Mouse (Mus musculus) lung, postnatal 4 days (tissue): ENCODE results near the gene 1700001P01Rik.
"Not testable (repeated sequence)": the region's sequence is repeated elsewhere in the genome, so short reads cannot be mapped to it uniquely, and the experiment has no call there.

Experiments
- DNase-seq, 2 experiments: peaks; one replicate each; pipeline ENCODE4 v3.0.0; 2021

The 1700001P01Rik gene

DNA sequence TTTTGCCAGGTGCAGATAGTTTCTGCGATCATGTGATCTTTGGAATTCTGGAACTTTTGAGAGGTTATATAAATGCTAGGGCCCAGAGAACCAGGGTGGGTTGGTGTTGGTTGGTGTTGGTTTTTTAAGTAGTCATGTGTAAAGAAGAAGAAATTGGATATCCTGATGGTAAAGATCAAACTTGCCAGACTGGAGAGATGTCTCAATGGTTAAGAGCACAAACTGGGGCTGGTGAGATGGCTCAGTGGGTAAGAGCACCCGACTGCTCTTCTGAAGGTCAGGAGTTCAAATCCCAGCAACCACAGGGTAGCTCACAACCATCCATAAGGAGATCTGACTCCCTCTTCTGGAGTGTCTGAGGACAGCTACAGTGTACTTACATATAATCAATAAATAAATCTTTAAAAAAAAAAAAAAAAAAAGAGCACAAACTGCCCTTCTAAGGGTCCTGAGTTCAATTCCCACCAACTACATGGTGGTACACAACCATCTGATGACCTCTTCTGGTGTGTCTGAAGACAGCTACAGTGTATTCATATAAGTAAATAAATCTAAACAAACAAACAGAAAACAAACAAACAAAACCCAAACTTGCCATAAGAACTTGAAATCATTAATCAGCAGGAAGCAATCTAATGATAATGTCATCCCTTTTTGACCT is 15.2 kb upstream of the 1700001P01Rik start:
- DNase-seq: not testable (repeated sequence)

DNA sequence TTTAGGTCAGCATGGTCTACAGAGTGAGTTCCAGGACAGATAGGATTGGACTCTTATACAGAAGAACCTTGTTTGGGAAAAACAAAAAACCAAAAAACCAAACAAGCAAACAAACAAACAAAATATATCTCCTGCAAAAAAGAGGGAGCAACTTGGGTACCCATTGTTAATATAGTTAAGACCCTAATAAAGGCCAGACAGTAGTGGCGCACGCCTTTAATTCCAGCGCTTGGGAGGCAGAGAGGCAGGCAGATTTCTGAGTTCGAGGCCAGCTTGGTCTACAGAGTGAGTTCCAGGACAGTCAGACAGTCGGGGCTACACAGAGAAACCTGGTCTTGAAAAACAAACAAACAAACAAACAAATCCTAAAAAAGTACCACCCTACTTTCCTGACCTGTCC is 14.0 kb upstream of the 1700001P01Rik start:
- DNase-seq: no peak

DNA sequence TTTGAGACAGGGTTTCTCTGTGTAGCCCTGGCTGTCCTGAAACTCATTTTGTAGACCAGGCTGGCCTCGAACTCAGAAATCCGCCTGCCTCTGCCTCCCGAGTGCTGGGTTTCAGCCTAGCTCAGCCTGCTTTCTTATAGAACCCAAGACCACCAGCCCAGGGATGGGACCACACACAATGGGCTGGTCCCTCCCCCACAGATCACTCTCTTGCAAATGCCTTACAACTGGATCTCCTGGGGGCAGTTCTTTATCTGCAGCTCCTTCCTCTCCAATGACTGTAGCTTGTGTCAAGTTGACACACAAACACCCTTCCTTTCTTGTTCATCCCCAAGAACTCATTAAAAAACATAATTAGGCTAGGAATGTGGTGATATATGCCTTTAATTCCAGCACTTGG is 12.2 kb upstream of the 1700001P01Rik start:
- DNase-seq: no peak

DNA sequence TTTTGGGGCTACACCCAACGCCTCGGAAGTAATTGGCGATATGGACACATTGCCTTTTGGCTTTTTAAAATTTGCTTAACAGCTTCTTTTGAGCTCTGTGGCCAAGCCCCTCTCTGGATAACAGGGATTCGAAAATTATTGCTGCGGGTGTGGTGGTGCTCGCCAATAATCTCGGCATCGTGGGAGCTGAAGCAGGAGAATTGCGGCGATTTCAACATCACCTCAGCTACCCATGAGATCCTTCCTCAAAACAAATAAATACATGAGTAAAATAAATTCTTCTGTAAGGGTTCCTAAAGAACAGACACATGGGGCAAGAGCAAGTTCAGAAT is 6.8 kb upstream of the 1700001P01Rik start:
- DNase-seq: no peak

DNA sequence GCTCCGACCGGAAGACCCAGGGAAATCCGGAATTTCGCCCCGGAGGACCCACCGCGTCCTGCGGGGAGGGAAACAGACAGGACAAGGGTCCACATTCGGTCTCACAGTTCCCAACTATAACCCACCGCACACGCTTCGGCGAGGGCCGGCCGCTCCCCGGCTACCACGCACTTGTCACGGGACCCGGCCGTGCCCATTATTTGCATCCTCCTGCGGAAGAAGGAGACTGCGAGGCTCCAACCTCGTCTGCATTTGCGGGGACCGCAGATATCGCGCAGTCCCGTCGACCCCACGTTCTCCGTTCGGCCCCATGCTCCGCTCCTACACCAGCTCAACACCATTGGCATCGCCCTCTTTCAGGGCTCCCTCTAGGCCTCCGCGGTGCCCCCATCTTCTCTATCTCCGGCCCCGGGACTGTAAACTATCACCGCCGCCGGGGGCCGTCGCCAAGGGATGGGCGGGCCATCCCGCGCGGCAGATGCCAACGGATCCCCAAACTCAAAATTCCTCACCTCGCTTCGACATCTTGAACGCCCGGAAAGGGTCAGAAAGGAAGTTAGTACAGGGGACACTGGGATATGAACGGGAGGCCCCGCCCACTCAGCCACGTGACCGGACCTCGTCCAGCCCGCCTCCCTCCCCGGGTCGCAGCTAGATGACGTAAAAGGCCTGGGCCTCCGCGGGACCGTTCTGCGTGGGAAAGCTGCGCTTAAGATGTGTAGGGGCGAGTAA is 6.3 kb upstream of the 1700001P01Rik start, which contains the start of gene Rpl23:
Rpl23 (minus strand) TSS at position 606 of the 732 bp plus-strand sequence.
- DNase-seq: peak; percentile 99

DNA sequence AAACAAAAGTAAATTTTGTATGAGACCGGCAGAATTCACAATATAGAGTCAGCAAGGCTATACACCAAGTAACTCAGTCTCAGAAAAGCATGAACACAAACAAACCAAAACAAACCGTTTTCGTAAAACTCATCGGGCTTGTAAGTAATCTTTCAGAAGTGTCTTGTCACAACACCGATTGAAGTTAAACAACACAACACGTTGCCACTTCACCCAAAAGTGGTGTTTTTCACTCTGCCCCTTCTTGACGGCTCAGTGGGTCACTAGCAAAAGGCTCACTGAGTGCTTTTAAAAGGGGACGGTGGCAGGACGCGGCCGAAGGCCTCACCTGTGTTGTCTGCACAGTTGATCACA is 5.7 kb upstream of the 1700001P01Rik start:
- DNase-seq: no peak

DNA sequence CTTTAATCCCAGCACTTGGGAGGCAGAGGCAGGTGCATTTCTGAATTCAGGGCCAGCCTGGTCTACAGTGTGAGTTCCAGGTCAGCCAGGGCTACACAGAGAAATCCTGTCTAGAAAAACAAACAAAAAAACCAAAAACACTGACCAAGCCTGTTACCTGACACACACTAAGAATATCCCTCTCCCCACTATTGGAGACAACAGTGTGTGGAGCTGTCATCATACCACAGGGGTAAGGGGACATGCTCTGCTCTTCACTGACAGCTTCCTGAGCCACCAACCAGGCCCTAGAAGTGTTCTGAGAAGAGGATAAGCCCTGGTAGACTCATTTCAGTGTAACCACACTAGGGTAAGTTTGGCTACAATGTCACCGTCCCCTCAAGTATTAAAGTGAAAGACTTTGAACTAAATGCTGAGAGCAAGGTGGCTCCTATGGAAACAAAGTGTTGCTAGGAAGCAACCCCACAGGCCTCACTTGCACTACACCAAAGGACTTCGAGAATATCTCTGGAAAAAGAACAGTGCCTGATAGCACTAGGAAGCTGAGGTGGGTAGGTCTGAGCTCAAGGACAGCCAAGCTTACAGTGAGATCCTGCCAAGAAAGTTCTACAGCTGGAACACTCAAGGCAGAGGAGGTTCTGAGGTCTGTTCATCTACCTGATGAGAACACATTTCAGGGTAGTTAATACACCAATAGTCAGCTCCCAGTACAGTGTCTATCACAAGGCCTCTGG is 4.4 kb upstream of the 1700001P01Rik start:
- no peak for DNase-seq

DNA sequence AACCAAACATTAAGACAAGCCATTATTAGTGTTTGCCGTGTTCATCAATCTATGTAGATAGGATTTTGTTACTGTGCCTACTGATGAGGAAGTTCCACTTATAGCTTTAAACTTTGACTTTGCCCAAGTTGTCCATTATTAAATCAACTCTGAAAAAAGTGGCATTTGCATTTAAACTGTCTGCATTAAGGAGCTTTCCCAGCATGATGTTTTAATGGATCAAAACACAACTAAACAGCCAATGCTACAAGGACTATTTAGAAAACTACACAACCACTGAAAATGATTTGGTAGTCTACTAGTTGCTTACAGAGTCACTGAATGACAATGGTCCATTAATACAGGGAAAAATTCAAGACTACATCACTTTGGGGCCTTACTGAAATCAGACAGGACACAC is 3.2 kb upstream of the 1700001P01Rik start:
- DNase-seq: no peak

DNA sequence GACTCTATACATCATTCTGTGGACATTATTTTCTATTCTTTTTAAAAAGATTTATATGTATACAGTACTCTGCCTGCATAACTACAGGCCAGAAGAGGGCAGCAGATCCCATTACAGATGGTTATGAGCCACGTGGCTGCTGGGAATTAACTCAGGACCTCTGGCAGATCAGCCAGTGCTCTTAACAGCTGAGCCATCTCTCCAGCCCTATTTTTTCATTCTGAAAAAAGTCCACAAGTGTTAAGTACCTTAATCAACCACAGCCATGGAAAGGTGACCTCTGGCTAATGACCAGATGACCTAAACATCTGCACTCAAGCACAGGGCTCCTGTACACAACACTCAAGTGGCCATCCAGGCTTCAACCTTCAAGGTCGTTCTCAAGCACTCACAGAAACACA is 1.4 kb upstream of the 1700001P01Rik start:
- peak in 1 of 2 experiments; percentile 49 for DNase-seq

DNA sequence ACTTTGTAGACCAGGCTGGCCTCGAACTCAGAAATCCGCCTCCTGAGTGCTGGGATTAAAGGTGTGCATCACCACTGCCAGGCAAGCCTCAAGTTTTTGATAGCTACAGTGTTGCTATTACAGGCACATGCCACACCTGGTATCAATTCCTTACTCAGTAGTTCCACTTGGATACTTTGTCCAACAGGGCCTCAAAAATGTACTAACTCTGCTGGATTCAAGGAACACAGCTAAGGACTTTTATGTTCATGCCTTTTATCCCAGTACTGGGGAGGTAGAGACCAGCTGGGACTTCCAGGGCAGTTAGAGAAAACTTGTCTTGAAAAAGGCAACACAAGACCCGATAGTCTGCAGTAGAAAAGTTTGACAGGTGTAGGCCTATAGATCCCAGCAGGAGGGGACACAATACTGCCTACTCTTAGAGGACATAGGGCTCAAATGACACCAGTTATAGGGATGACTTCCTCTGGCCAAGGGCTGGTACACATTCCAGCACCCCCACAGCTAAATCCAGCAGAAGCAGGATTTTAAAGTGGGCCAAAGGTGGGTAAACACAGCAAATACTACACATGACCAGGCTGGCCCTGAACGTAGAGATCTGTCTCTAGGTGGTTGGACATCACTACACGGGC is 895 bp upstream of the 1700001P01Rik start:
- no peak for DNase-seq

DNA sequence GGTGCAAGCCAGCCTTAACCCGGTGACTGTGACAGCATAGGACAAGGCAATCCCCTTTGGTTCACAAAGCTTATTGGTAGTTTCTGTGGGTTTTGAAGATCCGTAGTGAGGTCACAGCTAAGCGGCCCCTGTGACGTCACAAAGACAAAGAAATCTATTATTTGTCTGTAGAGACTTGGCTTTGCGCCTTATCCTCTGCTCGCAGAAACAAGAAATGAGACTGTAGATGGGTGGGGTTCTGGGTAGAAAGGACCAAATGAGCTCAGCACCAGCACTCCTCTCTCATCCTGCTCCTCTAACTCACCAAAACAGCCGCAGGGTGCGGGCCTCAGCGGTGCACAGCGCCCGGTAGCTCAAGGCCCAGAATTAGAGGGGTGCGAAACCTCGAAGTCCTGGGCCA is 532 bp downstream of the 1700001P01Rik start:
- DNase-seq: no peak

DNA sequence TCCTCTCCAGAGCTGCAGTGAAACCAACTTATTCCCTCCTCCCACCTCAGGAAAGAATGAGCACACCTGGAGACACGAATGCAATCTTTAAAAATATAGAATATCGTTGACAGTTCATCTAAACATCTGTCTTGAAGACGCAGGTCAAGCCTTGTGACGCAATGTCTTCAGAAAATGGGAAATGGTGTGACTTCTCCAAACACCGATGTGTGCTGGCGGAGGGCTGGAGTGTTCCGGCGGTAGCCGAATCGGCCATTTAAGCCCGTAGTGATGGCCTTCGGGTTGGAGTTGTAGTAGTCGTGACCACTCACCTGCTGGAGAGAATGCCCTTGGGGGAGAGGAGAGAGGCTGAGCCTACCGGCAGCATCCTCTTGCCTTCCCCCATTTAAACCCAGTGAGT is 4.3 kb downstream of the 1700001P01Rik start:
- no peak for DNase-seq

DNA sequence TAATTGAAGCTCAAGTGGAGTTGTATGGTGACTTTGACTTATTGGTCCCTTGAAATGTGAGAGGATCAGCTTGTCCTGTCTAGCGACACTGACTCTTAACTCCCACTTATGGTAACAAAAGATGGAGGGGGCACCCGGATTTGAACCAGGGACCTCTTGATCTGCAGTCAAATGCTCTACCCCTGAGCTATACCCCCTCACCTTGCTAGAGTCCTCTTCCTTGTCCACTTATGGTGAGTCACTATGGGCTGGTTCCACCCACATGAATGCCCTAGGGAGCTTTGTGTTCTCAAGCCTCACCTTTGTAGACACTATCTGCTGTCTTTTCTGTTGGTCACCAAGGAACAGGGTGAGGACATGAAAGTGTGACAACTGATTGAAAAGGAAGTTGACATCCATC is 6.0 kb downstream of the 1700001P01Rik start:
- DNase-seq: no peak

DNA sequence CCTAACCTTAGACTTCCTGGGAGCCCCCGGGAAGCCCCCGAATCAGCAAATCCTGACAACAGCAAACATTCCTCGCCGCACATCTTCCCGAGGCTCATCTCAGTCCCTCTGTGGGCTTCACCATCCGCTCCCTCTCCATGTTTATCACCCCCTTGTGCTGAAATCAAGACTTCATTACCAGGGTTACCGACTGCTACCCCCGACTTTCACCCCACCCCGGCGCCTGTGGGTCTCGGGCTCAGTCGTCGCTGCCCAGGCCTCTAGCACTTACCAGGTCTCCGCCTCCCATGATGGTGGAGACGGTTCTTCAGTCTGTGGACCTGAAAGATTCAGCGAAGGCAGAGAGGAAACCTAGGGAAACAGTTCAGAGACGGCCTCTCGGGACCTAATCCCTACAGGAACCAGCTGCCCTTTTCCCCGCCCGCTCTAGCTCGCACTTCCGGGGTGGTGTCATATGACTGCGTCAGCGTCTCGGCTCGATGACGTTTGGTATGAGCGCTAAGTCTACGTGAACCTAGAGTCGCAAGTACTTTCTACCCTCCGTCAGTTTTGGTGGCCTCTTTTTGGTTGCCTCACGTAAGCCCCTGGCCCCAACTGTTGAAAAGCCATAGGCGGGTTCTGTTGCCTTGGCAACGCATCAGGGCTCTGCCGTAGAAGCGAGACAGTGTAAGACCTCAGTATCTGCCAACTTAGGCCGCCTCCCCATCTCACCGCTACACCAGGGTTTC is 9.4 kb downstream of the 1700001P01Rik start, which contains the start of gene Cwc25:
Cwc25 (minus strand) TSS at position 403 of the 728 bp plus-strand sequence.
- peak; percentile 95 to 97 for DNase-seq

DNA sequence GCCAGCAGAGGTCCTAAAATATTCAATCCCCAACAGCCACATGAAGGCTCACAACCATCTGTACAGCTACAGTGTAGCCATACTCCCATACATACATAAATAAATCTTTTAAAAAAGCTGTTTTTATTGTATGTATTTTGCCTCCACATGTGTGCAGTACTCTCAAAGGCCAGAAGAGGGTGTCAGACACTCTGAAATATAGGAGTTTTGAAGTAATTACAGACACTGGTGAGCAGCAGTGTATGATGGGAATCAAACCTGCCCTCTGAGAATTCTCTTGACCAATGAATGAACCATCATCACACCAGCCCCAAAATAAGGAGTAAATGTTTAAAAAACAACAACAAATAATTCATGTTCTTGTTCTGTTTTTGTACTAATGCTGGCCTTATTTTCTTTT is 14.1 kb downstream of the 1700001P01Rik start:
- DNase-seq: no peak

DNA sequence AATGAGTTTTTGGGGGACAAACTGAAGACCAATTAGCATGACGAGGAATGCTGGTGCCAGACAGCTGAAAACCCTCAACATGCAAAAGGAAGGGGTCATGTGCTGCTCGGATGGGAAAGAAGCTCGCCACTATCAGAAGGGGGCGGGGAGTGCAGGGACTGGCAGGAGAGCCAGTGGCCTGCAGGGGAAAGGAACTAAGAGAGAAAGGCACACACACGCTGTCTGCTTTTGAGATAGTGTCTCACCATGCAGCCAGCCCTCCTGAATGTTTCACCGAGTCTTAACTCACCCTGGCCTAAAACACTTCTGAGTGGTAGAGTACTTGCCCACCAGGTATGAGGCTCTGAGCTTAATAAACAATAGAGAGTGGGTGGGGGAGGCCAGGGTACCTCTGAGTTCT is 16.8 kb downstream of the 1700001P01Rik start:
- DNase-seq: no peak

DNA sequence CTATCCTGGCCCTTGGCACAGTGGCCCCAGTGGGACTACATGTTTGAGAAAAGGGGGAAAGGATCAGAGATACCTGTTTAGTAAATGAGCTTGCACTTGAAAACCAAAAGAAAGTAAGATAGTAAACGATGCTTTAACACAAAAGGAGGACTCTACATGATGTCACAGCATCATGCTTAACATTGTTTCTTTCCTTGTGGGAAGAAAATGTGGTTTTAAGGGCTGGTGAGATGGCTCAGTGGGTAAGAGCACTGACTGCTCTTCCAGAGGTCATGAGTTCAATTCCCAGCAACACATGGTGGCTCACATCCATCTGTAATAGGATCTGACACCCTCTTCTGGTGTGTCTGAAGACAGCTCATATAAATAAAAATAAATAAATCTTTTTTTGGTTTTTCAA is 17.6 kb downstream of the 1700001P01Rik start:
- DNase-seq: no peak

DNA sequence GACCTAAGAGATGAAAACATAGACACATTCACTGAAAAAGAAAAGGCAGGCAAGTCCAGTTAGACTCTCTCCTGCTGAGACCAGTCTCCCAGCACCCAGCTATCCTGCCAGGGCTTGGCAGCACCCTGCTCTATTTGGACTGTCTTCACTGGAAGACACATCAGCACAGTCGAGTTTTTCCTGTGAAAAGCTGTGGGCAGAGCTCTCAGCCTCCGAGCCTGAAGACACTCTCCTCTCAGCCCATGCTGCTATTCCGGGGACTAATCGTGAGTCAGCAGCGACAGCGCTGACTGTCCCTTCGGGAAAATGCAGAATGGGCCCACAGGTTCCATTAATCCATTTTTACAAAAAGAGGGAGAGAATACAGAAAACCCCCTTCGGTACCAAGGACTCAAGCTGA is 22.4 kb downstream of the 1700001P01Rik start:
- DNase-seq: no peak

DNA sequence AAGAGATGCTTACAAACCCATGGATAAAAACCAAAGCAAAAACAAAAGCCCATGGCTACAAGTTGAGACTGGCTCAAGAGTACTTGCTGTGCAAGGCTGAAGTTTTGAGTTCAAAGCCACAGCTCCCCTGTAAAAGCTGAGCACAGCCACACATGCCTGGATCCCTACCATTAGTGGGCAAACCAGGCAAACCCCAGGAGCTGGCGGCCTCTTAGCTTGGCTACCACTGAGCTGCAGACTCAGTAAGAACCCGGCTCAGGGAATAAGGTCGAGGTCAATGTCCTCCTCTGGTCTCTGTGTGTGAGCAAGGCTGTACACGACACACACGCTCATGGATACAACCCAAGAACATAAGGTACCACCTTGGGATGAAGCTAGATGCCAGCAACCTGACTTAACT is 27.2 kb downstream of the 1700001P01Rik start:
- no peak for DNase-seq

DNA sequence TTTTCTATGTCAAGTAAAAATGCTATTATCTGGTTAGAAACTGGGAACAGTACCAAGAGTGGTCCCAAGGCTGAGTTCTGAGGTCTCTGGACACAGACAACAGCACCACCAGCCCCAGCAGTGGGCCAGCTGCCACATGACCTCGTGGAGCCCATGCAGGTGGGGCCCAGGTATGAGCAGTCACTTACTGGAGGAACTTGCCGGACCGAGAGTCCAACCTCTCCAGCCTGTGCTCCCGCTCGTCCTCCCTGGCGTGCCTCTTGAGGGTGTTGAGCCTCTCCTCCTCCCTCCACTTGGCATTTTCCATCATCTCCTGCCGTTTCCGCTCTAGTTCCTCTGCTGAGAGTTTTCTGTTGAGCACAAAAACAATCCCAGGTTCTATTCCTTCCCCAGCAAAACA is 27.9 kb downstream of the 1700001P01Rik start:
- peak in 1 of 2 experiments; percentile 34 for DNase-seq

DNA sequence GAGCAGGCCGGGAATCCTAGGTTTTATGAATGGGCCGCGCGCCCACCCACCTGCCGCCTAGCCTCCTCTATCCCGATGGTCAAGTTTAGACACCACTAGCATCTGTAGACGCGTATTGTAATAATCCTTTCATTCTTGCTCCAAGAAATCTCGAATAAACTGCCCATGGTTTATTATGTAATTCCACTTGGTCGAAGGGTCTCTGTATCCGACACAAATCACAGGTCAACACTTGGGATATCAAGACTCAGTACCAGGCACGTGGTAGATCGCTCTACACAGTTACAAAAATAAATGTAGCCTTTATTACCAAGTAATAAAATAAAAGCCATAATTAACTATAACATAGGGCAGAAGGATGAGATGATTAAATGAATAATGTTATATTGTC is 30.4 kb downstream of the 1700001P01Rik start:
- no peak for DNase-seq

DNA sequence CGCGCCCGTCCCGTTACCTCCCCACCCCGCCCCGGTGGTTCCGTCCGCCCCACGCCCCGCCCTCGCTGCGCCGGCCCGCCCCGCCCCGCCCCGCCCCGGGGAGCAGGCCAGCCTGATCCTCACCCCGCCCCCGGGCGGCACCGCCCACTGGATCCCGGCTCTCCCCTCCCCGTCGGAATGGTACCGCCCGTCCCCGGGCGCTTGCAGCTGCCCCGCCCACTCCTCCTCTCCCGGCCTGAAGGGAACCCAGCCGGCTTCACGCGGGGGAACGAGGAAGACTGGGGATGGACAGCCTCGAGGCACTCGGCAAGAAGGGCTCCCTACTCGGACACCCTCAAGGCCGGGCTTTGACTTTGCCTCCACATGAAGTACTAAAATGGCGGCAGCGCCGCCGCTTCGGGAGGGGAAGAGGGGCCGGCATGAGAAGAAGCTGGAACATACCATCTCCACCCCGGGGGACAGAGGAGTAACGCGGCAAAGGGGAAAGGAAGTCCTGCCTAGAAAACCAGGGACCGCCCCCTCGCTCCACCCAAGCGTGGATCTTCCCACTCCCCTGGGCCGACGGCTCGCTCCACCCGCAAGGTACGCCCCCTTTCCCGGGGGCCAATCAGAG is 30.9 kb downstream of the 1700001P01Rik start:
- DNase-seq: peak; percentile 98 to 99
